Mouse (Mus musculus) adrenal gland, postnatal 14 days (tissue): Measurements from ENCODE around the gene Ccdc60. TPM values are rescaled to one million over a fixed set of nuclear protein-coding genes. Genes with fewer than 3 reads are reported as not detected.
A peak's percentile ranks its signal among the peaks of the same experiment; 100 is the strongest.
"Not testable (repeated sequence)": the region's sequence is repeated elsewhere in the genome, so short reads cannot be mapped to it uniquely, and the experiment has no call there.

Experiments used
- DNase-seq: peaks from one replicate; pipeline ENCODE4 v3.0.0; 2021; ENCODE audit warnings: mixed read lengths
- long read RNA-seq, 2 experiments: library from polyadenylated mRNA; stranded (forward); transcript quantifications; one replicate each; pipeline ENCODE4 v2.0.0; 2021
- total RNA-seq: library from RNA; stranded (reverse); gene quantifications from 2 replicates; pipeline ENCODE4 v1.2.3, GENCODE M21; 2021

The Ccdc60 gene
- total RNA-seq = not detected in 2 replicates
- long read RNA-seq, experiment 1 = 0 reads
- long read RNA-seq, experiment 2 = 0 reads

DNA sequence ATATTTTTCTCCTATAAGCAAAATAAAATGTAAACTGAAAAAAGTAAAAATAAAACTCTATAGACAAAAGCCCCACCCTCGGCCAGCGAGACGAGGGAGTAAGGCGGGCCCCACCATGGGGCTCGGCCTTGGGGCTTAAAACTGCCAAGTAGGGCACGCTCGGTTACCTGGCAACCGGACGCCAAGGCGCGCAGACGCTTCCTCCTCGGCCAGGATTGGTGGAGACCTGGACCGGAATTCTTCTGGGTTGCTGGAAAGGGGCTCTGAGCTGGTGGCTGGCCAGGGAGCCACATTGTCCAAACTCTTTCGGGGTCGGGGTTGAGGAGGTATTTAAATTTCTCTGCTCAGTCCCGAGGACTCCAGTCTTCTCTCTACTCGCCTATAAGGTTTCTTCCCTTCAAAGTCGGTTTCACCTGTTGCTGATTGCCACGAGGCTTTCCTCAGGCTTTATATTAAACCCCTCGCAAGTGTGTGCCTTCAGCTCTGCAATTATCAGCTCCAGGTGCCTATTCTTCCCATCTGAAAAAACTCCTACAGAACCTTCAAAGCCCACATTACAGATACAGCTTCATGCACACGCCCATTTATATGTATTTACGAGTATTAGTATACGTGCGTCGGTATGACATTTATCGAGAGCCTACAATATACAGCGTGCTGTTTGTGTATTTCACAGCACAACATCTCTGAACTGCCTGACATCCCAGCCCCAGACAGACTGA, at the start of gene Ccdc60:
Ccdc60 (minus strand) TSS at position 137 of the 722 bp plus-strand sequence.
- DNase-seq = peak; percentile 67

DNA sequence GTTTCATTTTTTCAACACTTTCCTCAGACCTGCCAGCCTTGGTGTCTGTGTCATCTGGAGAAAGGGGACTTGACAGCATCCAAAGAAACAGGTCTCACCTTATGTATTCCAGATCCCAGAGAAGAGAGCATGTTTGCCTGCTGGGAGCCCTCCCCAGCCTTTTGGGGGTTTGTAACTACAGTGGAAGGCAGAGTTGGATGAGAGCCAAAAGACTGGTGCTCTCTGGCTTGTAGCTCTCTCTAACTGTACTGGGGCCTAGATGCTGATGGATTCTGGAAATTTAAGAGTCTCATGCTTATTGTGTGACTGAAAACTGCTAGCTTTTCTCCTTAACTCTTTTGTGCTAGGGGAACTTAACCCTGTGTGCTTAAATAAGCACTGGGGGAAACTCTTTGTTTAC, 47.4 kb upstream of the Ccdc60 start:
- DNase-seq = no peak

DNA sequence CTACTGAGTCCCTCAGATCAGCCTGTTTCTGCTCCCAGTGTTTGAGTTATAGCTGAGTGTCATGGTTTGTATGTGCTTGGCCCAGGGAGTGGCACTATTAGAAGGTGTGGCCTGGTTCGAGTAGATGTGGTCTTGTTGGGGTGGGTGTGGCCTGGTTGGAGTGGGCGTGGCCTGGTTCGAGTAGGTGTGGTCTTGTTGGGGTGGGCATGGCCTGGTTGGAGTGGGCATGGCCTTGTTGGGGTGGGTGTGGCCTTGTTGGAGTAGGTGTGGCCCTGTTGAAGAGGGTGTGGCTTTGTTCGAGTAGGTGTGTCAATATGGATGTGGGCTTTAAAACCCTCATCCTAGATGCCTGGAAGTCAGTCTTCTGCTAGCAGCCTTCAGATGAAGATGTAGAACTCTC, 40.1 kb upstream of the Ccdc60 start:
- DNase-seq = no peak

DNA sequence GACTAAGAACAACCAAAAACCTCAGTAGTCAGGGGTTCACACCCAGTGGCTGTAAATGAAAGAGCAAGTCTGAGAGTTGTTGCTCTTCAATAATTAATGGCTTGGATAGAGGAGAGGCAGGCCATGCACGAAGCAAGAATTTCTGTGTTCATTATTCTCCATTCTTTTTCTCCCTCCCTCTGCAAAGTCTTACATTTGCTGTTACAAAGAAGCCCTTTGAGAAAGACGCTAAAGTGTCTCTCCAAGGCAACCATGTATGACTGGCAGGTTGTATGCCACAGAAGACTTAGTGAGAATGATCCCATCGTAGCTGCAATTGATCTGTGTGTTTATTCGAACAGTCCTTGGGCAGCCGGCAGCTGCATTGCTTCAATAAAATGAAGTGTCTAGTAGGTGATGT, 34.6 kb upstream of the Ccdc60 start:
- no peak for DNase-seq

DNA sequence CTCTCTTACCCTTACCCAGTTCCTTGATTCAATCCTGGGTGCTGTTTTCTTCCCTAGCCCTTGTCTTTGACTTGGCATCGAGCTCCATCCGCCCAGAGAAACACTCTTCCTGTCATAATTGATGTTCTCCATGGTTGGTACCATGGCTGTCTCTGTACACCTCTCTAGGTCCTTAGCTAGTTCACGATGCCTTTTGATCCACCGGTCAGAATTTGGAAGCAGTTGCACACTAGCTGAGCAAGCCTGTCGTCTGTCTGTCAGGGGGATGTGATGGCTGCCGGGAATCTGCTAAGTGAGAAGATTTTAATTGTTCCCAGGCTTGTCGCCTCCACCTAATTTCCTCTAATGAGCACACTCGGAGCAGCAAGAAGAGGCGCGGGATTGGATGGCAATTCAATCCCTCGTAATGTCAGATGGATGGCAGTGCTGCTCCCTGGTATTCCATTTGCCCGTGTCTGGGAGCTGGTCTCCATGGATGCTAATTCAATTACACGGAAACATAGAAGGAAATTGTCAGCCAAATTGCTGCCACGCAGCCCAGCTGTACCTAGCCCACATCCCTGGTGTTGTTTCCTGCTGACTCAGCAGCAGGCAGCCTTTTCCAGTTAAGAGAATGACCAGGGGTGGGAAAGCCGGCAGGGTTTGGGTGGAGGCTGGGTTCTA, 33.7 kb upstream of the Ccdc60 start:
- DNase-seq = peak; percentile 24

DNA sequence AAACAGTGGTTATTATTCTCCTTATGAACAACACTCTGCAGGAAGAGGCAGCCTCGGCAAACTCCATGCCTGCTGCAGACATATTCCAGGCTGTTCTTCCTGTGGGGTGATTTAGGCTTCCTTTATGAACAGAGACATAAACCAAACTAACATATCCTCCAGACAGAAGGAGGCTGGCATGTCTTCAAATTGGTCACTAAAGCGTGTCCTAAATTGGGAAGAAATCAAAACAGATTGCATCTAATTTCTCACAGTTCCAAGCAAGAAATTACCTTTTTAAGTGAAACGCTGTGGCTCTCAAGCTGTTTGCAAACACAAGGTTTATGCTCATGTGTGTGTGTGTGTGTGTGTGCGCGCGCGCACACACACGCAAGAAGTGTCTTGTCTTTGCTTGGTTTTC, 24.9 kb upstream of the Ccdc60 start:
- no peak for DNase-seq

DNA sequence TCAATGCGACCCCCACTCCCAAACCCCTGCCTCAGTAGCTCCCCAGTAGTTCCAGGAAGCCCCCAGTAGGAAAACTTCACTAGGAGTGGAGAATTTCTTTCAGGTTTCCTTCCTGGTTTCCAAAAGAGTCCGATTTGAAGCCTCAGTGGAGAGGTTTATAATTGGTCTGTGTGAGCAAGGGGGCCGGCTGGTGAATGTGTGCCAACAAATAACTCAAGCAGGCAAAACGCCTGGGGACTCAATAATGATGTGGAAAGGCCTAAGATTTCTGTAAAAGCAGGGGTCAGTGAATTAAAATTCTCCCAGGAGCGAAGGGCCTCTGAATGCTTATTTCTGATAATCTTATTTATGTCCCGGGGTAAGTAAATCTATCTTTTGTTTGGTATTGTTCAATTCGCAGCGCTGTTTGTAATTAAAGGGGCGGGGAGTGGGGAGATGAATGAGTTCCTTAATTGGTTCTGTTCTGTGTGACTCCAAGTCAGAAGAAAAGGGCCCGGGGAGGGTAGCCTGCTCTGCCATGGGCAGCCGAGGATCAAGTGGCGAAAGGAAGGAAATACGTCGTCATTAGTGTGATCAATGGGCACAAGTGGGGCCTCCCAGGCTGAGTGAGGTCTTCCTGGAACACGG, 23.4 kb upstream of the Ccdc60 start:
- DNase-seq = no peak

DNA sequence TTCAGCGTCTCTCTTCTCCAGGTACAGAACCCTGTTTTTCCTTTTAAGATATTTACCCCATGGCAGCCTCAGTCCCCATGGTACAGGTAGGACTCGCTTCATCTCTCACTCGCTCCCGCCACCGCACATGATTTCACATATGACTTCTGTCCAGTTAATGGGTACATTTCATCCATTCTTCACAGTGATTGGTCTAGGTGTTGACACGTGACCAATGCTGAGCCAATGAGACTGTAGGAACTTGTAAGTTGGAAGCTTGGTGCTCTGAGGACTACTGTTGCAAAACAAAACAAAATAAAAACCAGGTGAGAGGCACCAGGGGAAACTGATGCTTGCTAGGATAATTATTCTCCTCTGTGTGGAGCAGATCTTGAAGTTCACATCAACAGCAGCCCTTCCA, 22.9 kb upstream of the Ccdc60 start:
- no peak for DNase-seq

DNA sequence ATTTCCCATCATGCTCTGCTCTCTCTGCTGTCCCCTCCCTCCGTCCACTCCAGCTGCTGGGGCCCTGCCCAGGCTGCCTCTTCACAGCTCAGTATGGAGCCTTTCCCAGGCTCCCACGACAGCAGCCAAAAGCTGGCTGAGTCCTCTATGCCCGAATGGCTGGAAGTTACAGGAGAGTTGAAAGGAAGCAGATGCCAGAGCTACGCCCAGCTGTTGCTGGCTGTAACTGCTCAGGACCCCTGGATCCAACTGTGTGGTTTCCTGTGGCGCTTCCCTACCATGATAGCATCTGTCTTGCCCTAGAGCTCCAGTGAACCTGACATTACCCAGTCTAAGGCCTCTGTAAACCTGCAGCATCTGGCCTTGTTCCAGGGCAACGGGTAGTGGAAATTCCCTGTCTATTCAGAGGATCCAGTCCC, 20.6 kb upstream of the Ccdc60 start:
- DNase-seq = peak; percentile 48

DNA sequence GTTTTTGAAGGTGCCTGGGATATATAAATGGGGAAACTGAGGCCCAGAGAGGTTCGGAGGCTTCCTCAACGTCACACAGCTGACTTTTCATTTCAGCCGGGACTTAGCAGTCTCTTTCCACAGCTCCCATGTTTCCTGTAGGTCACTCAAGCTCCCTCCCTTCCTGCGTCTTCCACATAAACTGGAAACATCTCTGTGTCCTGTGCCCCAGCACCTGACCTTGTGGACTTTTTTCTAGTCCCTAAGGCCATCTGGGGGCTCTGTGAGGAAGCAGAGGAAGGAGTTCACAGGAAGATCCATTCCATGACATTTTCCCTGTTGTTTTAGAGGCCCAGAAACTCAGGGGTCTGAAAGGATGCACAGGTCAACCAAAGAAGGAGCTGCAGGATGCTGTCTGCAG, 16.8 kb upstream of the Ccdc60 start:
- DNase-seq = no peak

DNA sequence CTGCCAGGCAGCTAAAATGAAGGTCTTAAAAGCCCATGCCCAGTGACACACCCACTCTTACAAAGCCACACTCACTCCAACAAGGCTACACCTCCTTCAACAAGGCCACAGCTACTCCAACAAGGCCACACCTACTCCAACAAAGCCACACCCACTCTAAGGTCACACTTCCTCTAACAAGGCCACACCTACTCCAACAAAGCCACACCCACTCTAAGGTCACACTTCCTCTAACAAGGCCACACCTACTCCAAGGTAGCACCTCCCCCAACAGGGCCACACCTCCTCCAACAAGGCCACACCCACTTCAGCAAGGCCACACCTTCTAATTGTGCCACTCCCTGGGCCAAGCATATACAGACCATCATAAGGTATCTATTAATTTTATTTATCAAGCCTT, 16.4 kb upstream of the Ccdc60 start:
- not testable (repeated sequence) for DNase-seq

DNA sequence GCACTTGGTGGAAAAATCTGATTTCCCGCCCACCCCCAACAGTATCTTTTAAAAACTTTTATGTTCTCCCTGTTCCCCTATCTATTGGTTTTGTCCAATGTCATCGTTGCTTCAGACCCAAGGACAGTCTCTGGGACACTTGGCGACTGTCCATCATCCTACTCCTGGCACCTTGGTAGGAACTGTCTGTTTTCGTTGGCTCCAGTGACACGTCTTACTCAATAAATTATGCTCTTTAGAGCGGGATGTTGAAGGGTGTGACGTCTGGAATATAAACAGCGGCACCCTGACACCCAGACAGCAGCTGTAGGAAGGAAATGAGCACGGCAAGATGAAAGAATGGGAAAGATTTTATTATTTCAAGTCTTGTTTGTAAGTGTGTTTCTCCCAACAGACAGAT, 12.2 kb upstream of the Ccdc60 start:
- DNase-seq = peak; percentile 42

DNA sequence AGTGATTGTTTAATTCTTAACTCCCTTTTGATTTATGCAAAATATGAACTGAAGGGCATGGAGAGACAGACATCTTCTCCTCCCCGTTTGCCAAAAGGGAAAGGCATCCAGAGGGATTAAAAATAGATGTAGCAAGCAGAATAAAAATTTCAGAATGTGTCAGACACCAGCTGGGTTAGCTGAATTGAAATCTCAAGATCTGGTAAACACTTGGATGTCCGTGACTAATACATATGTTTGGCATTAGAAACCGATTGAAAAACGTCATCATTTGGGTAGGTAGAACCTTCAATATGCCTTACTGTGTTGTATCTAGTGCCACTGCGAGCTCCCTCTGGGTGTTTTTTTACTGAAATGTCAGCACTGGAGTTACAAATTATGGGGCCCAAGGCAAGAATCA, 4.7 kb upstream of the Ccdc60 start:
- DNase-seq = no peak

DNA sequence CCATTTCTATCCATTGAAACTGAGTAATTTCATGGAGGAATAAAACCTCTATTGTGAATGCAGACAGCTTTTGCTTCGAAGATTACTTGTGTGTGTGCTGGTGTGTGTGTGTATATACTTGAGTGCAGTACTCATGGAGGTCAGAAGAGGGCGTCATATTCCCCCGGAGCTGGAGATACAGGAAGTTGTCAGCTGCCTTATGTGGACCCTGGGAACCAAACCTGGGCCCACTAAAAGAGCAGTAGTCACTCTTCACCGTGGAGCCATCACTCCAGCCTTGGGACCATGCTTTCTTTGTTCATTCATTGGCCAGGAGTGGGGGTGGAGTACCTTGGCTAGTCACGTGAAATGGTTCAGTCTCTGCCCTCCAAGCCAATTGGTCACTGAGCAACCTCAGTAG, 1.8 kb upstream of the Ccdc60 start:
- no peak for DNase-seq

DNA sequence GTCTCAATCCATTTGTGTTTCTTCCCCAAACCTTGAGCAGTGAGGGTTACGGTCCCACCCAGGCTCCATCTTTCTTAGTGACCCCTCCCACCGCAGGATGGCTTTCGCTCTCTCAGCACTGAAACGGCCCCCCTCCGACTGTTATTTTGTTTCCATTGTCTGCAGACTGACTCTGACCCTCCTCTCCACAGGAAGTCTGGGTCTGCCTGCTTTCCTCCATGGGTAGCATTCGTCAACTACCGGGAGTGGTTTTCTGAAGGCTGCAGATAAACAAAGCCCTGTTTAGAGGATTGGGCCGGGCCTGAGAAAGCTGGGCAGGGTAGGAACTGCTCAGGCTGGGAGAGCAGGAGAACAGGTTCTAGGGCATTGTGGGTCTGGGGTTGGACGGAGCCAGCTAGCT, 1.1 kb upstream of the Ccdc60 start:
- DNase-seq = peak; percentile 19

DNA sequence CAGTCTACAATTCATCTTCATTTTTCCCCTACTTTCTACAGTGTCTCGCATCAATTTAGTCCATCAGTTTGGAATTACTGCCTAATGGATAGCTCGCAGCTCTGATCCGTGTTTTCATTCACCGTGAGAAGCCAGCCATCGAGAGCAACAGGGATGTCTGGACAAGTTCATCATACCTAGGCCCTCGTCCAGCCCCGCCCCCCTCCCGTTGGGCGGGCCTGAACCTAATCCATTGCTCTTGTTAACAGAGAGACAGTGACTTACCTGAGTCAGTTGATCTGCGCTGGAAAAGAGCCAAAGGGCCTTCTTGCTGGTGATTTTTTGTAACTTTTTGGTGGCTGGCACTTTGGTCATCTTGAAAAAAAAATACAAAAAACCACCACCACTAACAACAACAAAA, 602 bp downstream of the Ccdc60 start:
- DNase-seq = no peak

DNA sequence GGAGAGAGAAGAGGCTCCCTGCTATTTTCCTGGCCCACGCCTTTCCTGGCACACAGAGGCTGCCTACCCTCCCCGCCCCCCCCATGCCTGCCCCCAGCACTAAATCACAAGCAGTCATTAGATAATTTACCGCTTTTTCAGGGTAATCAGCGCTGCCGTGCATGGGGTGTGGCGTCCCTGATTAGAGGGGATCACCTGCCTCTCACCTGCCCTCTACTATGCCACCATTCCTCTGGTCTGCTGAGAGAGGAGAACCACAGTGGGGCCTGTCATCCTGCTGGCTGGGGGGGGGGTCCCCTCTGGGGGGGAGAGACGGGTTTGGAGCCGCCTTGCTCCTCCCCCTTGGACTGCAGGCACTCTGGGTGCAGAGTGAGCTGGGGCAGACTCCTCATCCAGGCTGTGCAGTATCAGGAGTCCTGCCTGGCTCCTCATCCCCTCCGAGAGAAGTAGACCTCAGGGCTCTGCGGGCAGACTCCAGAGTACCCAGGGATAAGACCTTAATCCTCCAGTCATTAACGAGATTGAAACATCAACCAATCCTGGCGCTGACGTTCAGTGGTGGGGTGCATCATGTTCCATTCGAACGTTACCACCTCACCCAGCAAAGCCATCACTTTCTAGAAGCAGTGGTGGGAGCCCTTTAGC, 3.1 kb downstream of the Ccdc60 start:
- no peak for DNase-seq

DNA sequence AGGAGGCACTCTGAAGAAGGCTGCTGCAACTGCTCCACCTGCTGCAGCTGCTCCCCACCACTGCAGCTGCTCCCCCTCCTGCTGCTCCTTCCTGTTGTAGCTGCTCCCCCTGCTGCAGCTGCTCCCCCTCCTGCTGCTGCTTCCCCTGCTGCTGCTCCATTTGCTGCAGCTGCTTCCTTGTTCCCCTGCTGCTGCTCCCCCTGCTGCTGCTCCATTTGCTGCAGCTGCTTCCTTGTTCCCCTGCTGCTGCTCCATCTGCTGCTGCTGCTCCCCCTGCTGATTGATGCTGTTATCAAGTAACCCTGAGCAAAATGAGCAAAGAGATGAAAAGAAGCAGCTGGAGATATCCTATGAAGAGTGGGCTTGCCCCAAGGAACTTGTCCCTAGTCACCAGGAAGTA, 8.3 kb downstream of the Ccdc60 start:
- no peak for DNase-seq

DNA sequence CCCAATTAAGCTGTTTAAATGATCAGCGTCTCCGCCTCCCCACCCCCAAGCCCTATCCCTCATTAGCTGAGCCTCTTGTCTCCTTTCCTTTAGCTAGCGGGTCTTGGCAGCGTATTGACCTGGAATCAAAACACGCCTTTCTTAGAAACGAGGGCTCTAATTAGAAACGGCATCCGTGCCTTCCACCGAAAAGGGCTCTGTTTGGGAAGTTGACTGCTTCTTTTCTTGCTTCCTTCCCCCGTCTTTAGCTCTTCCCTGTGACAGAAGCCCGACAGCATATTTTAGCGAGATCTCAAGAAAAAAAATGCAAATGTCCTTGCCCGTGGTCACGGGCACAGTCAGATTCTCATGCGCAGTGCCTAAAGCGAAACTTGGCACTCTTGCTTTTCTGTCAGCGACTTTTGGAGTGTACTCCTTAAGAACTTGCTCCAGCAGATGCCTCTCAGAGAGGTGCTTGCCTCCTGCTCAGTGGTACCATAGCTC, 10.3 kb downstream of the Ccdc60 start:
- DNase-seq = no peak

DNA sequence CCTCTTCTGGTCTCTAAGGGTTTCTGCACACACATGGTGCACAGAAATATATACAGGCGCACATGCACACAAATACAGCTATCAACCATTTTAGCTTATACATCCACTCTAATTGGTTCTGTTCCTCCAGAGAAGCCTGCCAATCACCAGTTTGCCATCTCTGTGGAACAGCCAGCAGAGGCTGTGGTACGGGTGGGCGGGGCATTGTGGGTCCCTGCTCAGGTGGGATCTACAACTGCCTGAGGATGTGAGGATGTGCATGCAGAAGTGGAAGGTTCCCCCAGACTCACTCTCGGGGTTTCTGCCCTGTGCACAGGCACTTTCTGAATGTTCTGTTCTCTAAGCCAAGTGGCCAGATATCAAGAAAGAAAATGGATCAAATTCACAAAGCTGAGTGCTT, 10.8 kb downstream of the Ccdc60 start:
- no peak for DNase-seq

DNA sequence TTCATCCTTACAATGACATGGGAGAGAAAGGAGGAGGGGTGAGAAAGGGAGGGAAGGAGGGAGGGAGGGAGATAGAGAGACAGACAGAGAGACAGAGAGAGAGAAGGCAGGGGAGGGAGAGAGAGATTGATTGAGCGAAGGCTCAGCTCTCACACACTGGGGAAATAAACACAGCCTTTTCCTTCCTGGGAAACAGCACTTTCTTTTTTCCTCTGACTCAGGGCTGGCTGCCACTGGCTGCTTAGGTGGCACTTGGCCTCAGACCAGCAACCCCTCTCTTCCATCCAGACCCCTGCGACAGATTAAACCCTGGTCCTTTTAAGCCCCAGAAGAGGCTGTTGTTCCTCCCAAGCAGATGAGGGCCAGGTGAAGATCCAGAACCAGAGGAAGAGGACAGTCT, 14.0 kb downstream of the Ccdc60 start:
- DNase-seq = no peak

DNA sequence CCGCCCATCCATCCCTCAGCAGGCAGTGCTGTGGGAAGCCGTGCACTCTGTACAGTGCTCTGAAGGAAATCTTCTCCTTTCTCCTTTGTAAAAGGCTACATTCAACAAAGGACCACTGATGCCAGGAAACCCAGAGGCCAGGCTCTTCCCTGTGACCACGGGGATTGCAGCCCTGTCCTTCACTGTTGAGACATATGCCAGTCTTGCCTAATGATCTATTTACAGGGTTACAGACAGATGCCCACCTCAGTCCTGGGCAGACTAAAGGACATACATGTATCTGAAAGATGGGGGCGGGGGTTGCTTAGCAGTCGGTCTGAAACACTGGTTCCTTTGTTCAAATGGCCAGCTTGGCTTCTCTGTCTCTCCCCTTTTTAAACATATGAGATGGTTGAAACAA, 14.4 kb downstream of the Ccdc60 start:
- no peak for DNase-seq
